Mouse (Mus musculus): ENCODE data around the gene Sspn.

DNA sequence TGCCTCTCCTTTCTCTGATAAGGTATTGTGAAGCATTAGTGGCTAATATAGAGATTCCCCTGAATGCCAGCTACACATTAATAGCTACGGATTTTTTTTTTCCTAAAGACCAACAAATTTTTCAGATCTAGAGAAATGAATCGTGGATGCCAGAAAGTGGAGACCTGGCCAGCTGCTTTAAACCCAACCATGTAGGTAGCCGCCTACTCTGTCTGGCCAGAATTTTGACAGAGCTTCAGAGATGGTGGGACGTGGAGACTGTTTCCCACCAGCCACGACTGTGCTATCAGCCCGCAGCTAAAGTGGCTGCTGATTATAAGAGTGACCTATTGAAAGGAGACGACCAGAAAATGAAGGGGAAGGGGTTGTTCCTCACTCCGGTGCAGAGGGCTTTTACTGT, 36.3 kb downstream of the Sspn start:
- TF ChIP-seq POLR2A (IDR thresholded peaks at IDR 0.05; ENCODE audit: borderline replicate concordance, extremely low read depth, insufficient read depth, insufficient read length, poor library complexity, severe bottlenecking): no peak
- TF ChIP-seq CTCF (IDR thresholded peaks at IDR 0.05; ENCODE audit: borderline replicate concordance, extremely low read depth, insufficient read depth, insufficient read length): no peak
